20 mouse cellular contexts compared by ENCODE assay signal in genomic region chr11:8460835-8461234, GRCm38 (mm10).
"Had no signal": no experiment of that assay in that cellular context is flagged by ENCODE, and none has a peak within 500 bp of the region (broad histone marks: within the 10 kb centered on the region; RNA-seq: fewer than 3 reads in every experiment).

No protein-coding gene starts in this region.

- H3K27me3 ChIP-seq: midbrain, embryonic 12.5 days; neural tube, embryonic 13.5 days; neural tube, embryonic 15.5 days had no signal

- ATAC-seq: lung, postnatal 0 days; midbrain, embryonic 16.5 days had no signal

- H3K36me3 ChIP-seq: midbrain, embryonic 10.5 days; midbrain, embryonic 12.5 days; neural tube, embryonic 13.5 days; neural tube, embryonic 15.5 days had no signal

- H3K27ac ChIP-seq: midbrain, embryonic 10.5 days; midbrain, embryonic 12.5 days; neural tube, embryonic 13.5 days had no signal

- H3K4me2 ChIP-seq: lung, embryonic 14.5 days; midbrain, embryonic 12.5 days; neural tube, embryonic 13.5 days; neural tube, embryonic 15.5 days had no signal

- H3K9ac ChIP-seq: lung, embryonic 14.5 days; midbrain, embryonic 12.5 days; neural tube, embryonic 13.5 days; neural tube, embryonic 15.5 days had no signal

- DNase-seq: lung, adult 18-20 months; lung, embryonic 14.5 days; lung, postnatal 14 days; lung, postnatal 4 days; midbrain, embryonic 14.5 days; retina, postnatal 1 day; right cerebral cortex, adult 18-20 months; right cerebral cortex, postnatal 25 days; right cerebral cortex, postnatal 4 days; spleen, adult 18-20 months; thymus, adult 18-20 months; thymus, postnatal 14 days; thymus, postnatal 36 days had no signal

- H3K9me3 ChIP-seq: midbrain, embryonic 10.5 days; midbrain, embryonic 12.5 days; neural tube, embryonic 13.5 days; neural tube, embryonic 15.5 days had no signal

- H3K4me3 ChIP-seq: midbrain, embryonic 10.5 days; midbrain, embryonic 12.5 days; myocyte; neural tube, embryonic 13.5 days; neural tube, embryonic 15.5 days had no signal
